Mouse (Mus musculus): ENCODE data around the gene Mpp3. TPM values are rescaled to one million over a fixed set of nuclear protein-coding genes. Genes with fewer than 3 reads are reported as not detected.

Gene Mpp3
- total and polyA plus RNA-seq, 3 experiments: 0.12 to 3.8 (median 0.31) TPM

DNA sequence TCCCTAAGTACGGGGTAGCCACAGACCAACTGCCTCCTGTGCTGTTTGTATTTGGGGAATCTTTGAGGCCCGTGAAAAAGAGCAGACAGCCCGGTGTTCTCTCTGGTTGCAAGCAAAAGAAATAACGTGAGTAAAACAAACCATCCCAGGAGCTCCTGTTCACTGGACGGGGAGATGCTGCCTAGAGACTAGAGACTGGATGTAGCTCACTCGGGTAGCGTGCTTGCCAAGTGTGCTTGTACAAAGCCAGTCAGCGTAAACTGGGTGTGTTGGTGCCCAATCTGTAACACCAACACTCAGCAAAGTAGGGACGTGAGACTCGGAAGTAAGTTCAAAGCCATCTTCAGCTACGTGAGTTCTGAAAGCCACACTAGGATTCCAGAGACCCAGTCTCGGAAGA, 24.4 kb upstream of the Mpp3 start:
- H3K4me1 ChIP-seq (ENCODE audit: control insufficient read depth in 1 of 2, insufficient read depth in 2 of 2): peaks cover 0 to 2% of the 10 kb centered on the region in 2 experiments; a peak in 2 of 4 replicates
- no peak overlapping the region for H3K4me3 ChIP-seq (replicated peaks in 1 of 3; ENCODE audit: low read depth in 2 of 3, low read length in 2 of 3, poor library complexity in 1 of 3)
- no peak overlapping the region for H3K4me2 ChIP-seq (ENCODE audit: insufficient read depth, low read depth, poor library complexity, severe bottlenecking)
- TF ChIP-seq TCF12 (IDR thresholded peaks at IDR 0.05; ENCODE audit: low read depth, low read length) (no peak), EP300 (IDR thresholded peaks at IDR 0.05; ENCODE audit: low read length) (no peak), IRF4 (IDR thresholded peaks at IDR 0.05; ENCODE audit: low read depth, low read length) (no peak), ETS1 (conservative IDR thresholded peaks at IDR 0.05; ENCODE audit: low read depth, low read length) (no peak), POLR2A (IDR thresholded peaks at IDR 0.05; ENCODE audit: low read depth, low read length) (no peak), ZC3H11A (IDR thresholded peaks at IDR 0.05; ENCODE audit: low read depth, low read length) (no peak), HCFC1 (IDR thresholded peaks at IDR 0.05; ENCODE audit: low read depth, low read length) (no peak), JUND (conservative IDR thresholded peaks at IDR 0.05; ENCODE audit: low read depth, low read length) (no peak), USF2 (conservative IDR thresholded peaks at IDR 0.05; ENCODE audit: low read depth, low read length) (no peak), POLR2AphosphoS2 (IDR thresholded peaks at IDR 0.05; ENCODE audit: low read depth, low read length) (no peak), SIN3A (IDR thresholded peaks at IDR 0.05; ENCODE audit: low read length) (no peak), GABPA (IDR thresholded peaks at IDR 0.05; ENCODE audit: insufficient replicate concordance, low read depth, low read length) (no peak), TBP (conservative IDR thresholded peaks at IDR 0.05; ENCODE audit: low read depth, low read length) (no peak), MAX (IDR thresholded peaks at IDR 0.05; ENCODE audit: low read length) (no peak), MAFK (IDR thresholded peaks at IDR 0.05; ENCODE audit: insufficient replicate concordance, low read length) (no peak), CTCF (conservative IDR thresholded peaks at IDR 0.05 in 1 of 2, IDR thresholded peaks at IDR 0.05 in 1 of 2; ENCODE audit: low read depth in 2 of 2, low read length in 2 of 2) (no peak)
- H3K9me3 ChIP-seq (replicated peaks; ENCODE audit: low read length): no peaks in the 10 kb centered on the region
- no peak overlapping the region for H3K9ac ChIP-seq (ENCODE audit: insufficient read depth, low read depth)
- H3K79me2 ChIP-seq (replicated peaks; ENCODE audit: control insufficient read depth, extremely low read depth, insufficient read depth, poor library complexity, severe bottlenecking): no peaks in the 10 kb centered on the region
- in situ Hi-C loops (cut with MboI; ENCODE audit: low pct_ligation_motif_present, low pct_unique_long_range_greater_than_20kb, low sequenced_read_pairs) (no loop called here), dilution Hi-C loops (cut with MboI; ENCODE audit: extremely low pct_ligation_motif_present, extremely low pct_unique_long_range_greater_than_20kb, low sequenced_read_pairs) (no loop called here)
- no peak overlapping the region for H3K27ac ChIP-seq (ENCODE audit: insufficient read depth, low read depth)
- no peak for DNase-seq (ENCODE audit: extremely low read depth)
- H3K36me3 ChIP-seq (replicated peaks in 1 of 2; ENCODE audit: control insufficient read depth in 1 of 2, insufficient read depth in 1 of 2, low read length in 1 of 2): no peaks in the 10 kb centered on the region
- peaks cover 92% of the 10 kb centered on the region for H3K27me3 ChIP-seq (replicated peaks)

DNA sequence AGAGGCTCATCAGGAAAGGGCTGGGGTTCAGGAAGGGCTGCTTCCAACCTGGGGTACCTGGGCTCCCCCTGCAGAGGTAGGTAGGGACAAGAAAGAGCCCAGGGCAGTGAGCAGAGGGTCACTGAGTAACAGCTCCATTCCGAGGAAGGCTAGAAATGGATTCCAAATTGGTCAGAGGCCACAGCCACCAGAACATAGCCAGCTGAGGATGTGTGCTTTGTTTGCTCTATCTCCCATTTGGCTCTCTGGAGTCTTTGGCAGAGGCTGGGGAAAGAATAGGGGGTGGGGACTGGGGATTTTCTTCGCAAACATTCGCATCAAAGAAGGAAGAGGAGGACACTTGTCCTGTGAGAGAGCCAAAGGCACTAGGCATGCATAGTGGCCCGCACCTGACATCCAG, 23.7 kb upstream of the Mpp3 start:
- DNase-seq (ENCODE audit: extremely low read depth): no peak
- no peak overlapping the region for H3K4me2 ChIP-seq (ENCODE audit: insufficient read depth, low read depth, poor library complexity, severe bottlenecking)
- no peaks in the 10 kb centered on the region for H3K79me2 ChIP-seq (replicated peaks; ENCODE audit: control insufficient read depth, extremely low read depth, insufficient read depth, poor library complexity, severe bottlenecking)
- H3K27ac ChIP-seq (ENCODE audit: insufficient read depth, low read depth): no peak overlapping the region
- dilution Hi-C loops (cut with MboI; ENCODE audit: extremely low pct_ligation_motif_present, extremely low pct_unique_long_range_greater_than_20kb, low sequenced_read_pairs): no loop called here
- TF ChIP-seq RAD21 (IDR thresholded peaks at IDR 0.05; ENCODE audit: low read depth, low read length) (no peak), MAX (IDR thresholded peaks at IDR 0.05; ENCODE audit: low read length) (no peak), MAFK (IDR thresholded peaks at IDR 0.05; ENCODE audit: insufficient replicate concordance, low read length) (no peak), ZKSCAN1 (IDR thresholded peaks at IDR 0.05; ENCODE audit: borderline replicate concordance, low read depth, low read length) (no peak), TCF12 (IDR thresholded peaks at IDR 0.05; ENCODE audit: low read depth, low read length) (no peak), MXI1 (IDR thresholded peaks at IDR 0.05; ENCODE audit: low read depth, low read length) (no peak), PAX5 (IDR thresholded peaks at IDR 0.05; ENCODE audit: low read length) (no peak), ETS1 (conservative IDR thresholded peaks at IDR 0.05; ENCODE audit: low read depth, low read length) (no peak), KAT2A (IDR thresholded peaks at IDR 0.05; ENCODE audit: insufficient replicate concordance, low read length) (no peak), JUN (IDR thresholded peaks at IDR 0.05; ENCODE audit: insufficient read depth, low read depth, low read length) (no peak), JUND (conservative IDR thresholded peaks at IDR 0.05; ENCODE audit: low read depth, low read length) (no peak), IRF4 (IDR thresholded peaks at IDR 0.05; ENCODE audit: low read depth, low read length) (no peak), TBP (conservative IDR thresholded peaks at IDR 0.05; ENCODE audit: low read depth, low read length) (no peak), USF1 (IDR thresholded peaks at IDR 0.05; ENCODE audit: low read depth, low read length) (no peak), ELF1 (IDR thresholded peaks at IDR 0.05; ENCODE audit: low read depth, low read length) (no peak), ZMIZ1 (IDR thresholded peaks at IDR 0.05; ENCODE audit: low read depth, low read length) (no peak)
- in situ Hi-C loops (cut with MboI; ENCODE audit: low pct_ligation_motif_present, low pct_unique_long_range_greater_than_20kb, low sequenced_read_pairs): no loop called here
- H3K9me3 ChIP-seq (replicated peaks; ENCODE audit: low read length): no peaks in the 10 kb centered on the region
- H3K27me3 ChIP-seq (replicated peaks): peaks cover 92% of the 10 kb centered on the region
- H3K4me3 ChIP-seq (replicated peaks in 1 of 3; ENCODE audit: low read depth in 2 of 3, low read length in 2 of 3, poor library complexity in 1 of 3): no peak overlapping the region
- peaks cover 0 to 2% of the 10 kb centered on the region in 2 experiments; a peak in 2 of 4 replicates for H3K4me1 ChIP-seq (ENCODE audit: control insufficient read depth in 1 of 2, insufficient read depth in 2 of 2)
- no peak overlapping the region for H3K9ac ChIP-seq (ENCODE audit: insufficient read depth, low read depth)
- H3K36me3 ChIP-seq (replicated peaks in 1 of 2; ENCODE audit: control insufficient read depth in 1 of 2, insufficient read depth in 1 of 2, low read length in 1 of 2): no peaks in the 10 kb centered on the region

Data from CH12.LX (cell line).